Mouse (Mus musculus) lung, postnatal 0 days (tissue): ENCODE measurements around the gene Adcy7. TPM values are rescaled to one million over a fixed set of nuclear protein-coding genes. Genes with fewer than 3 reads are reported as not detected.
A peak's percentile ranks its signal among the peaks of the same experiment; 100 is the strongest.

Experiments used
- ATAC-seq: fragments of 200-750 bp; cut with Nextera tagmentation; 2 replicates; pipeline ENCODE4 v1.8.0; 2017; ENCODE audit warnings: moderate library complexity
- DNase-seq: peaks from one replicate; pipeline ENCODE4 v3.0.0-alpha.2; 2016; ENCODE audit warnings: low spot score
- H3K27ac ChIP-seq: fragments of 300-500 bp; sonication (generic); 2 replicates; pipeline ENCODE4 v1.5.1; 2014; ENCODE audit warnings: antibody characterized with exemption, mild to moderate bottlenecking, low read length, mixed read lengths
- H3K27me3 ChIP-seq: fragments of 300-500 bp; sonication (generic); replicated peaks from 2 replicates; pipeline ENCODE4 v1.6.1; 2014; ENCODE audit warnings: low read length, mixed read lengths; ENCODE audit not compliant: insufficient read depth
- H3K36me3 ChIP-seq: fragments of 300-500 bp; sonication (generic); 2 replicates; pipeline ENCODE4 v1.6.1; 2014; ENCODE audit warnings: low read length, mixed read lengths; ENCODE audit not compliant: insufficient read depth
- H3K4me1 ChIP-seq: fragments of 300-500 bp; sonication (generic); 2 replicates; pipeline ENCODE4 v1.6.1; 2014; ENCODE audit warnings: antibody characterized with exemption, low read depth, low read length, mixed read lengths; ENCODE audit not compliant: insufficient read depth
- H3K4me2 ChIP-seq: fragments of 300-500 bp; sonication (generic); replicated peaks from 2 replicates; pipeline ENCODE4 v1.6.1; 2014; ENCODE audit warnings: low read depth, mild to moderate bottlenecking, low read length, moderate library complexity, mixed read lengths
- H3K4me3 ChIP-seq: fragments of 300-500 bp; sonication (generic); 2 replicates; pipeline ENCODE4 v1.5.1; 2014; ENCODE audit warnings: low read depth, low read length
- H3K9ac ChIP-seq: fragments of 300-500 bp; sonication (generic); replicated peaks from 2 replicates; pipeline ENCODE4 v1.6.1; 2014; ENCODE audit warnings: low read depth, mild to moderate bottlenecking
- H3K9me3 ChIP-seq: fragments of 300-500 bp; sonication (generic); 2 replicates; pipeline ENCODE4 v1.6.1; 2016; ENCODE audit warnings: low read length, mixed read lengths
- CTCF ChIP-seq: IDR thresholded peaks from 2 replicates; pipeline ENCODE4 v1.5.1; 2016; ENCODE audit warnings: antibody characterized with exemption, mild to moderate bottlenecking
- EP300 ChIP-seq: IDR thresholded peaks from 2 replicates; pipeline ENCODE4 v1.6.1; 2016; ENCODE audit warnings: antibody characterized with exemption, mild to moderate bottlenecking, control low read depth
- WGBS: fragments of 180-500 bp; shearing (Covaris S2); extraction: QIAGEN DNeasy Blood & Tissue Kit; methylation state at CpG from one replicate; pipeline ENCODE4 v1.1.7; 2014; 5-methylcytosine and 5-hydroxymethylcytosine counted together
- polyA plus RNA-seq: library from polyadenylated mRNA; unstranded; fragments of >200 nt; fragmentation: Nextera tagmentation; extraction: Ambion mirVana; gene quantifications from 2 replicates; pipeline ENCODE4 v1.2.1, GENCODE M21; 2015

Gene Adcy7
- polyA plus RNA-seq, 1 experiment from 2014 or later: 16.5 TPM

- Histone ChIP-seq H3K27me3 (no peaks in the 10 kb centered on the region), H3K9ac (no peak overlapping the region), H3K4me2 (no peak overlapping the region), H3K9me3 (no peaks in the 10 kb centered on the region), H3K27ac (no peak overlapping the region), H3K4me1 (peaks cover 11% of the 10 kb centered on the region; the same call in 1 of the 2 replicates), H3K4me3 (no peak overlapping the region), H3K36me3 (no peaks in the 10 kb centered on the region)
- ATAC-seq (no peak), DNase-seq (no peak)
- 89% methylated on average over 8 of the region's 8 CpGs for WGBS
- TF ChIP-seq EP300 (no peak), CTCF (no peak)
These were observed 45.9 kb downstream of the Adcy7 start for GRCm38 (mm10) chr8:88318151-88318550.

DNA sequence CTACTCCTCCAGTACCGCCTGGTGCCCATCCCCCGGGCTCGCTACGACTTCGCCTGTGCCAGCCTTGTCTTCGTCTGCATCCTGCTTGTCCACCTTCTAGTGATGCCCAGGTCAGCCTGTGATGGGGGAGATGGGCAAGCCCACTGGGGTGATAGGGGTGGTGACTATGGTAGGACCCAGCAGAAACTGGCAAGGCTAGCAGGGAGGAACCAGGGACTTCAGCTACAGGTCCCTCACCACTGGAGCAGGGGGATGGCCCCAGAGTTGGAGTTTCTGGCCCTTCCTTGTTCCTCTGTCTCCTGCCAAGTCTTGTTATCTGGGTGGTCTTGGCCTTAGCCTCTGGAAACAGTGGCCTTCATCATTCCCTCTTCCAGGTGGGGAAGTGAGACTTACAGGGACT is 47.9 kb downstream of the Adcy7 start:
- no peak overlapping the region for H3K4me2 ChIP-seq
- H3K9ac ChIP-seq: no peak overlapping the region
- no peaks in the 10 kb centered on the region for H3K36me3 ChIP-seq
- no peaks in the 10 kb centered on the region for H3K27me3 ChIP-seq
- H3K4me3 ChIP-seq: no peak overlapping the region
- 94% methylated on average over 6 of the region's 6 CpGs for whole genome bisulfite sequencing
- DNase-seq (no peak), ATAC-seq (no peak)
- peaks cover 15% of the 10 kb centered on the region; the same call in 1 of the 2 replicates for H3K4me1 ChIP-seq
- H3K9me3 ChIP-seq: no peaks in the 10 kb centered on the region
- no peak overlapping the region for H3K27ac ChIP-seq
- TF ChIP-seq CTCF: no peak
- TF ChIP-seq EP300: no peak

DNA sequence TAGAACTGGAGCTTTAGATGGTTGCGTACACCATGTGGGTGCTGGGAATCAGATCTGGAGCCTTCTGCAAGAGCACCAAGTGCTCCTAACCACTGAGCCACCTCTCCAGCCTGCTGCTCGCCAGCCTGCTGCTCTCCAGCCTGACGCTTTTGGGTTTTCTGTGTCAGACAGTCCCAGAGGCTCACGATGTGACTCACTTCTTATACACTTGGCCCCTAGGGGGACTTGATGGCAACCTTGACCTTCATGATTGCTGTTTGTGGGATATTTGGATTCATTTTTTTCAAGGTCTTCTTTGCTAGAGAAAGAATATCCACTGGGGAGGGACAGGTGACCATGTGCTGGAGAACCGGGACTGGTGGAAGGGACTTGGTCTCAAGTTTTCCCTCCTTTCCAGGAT is 49.2 kb downstream of the Adcy7 start:
- 95% methylated on average over 5 of the region's 5 CpGs for WGBS
- Histone ChIP-seq H3K4me1 (peaks cover 14% of the 10 kb centered on the region; the same call in 1 of the 2 replicates), H3K27me3 (no peaks in the 10 kb centered on the region), H3K27ac (no peak overlapping the region), H3K9ac (no peak overlapping the region), H3K4me2 (no peak overlapping the region), H3K9me3 (no peaks in the 10 kb centered on the region), H3K36me3 (no peaks in the 10 kb centered on the region), H3K4me3 (no peak overlapping the region)
- ATAC-seq (no peak), DNase-seq (no peak)
- TF ChIP-seq CTCF (no peak), EP300 (no peak)

DNA sequence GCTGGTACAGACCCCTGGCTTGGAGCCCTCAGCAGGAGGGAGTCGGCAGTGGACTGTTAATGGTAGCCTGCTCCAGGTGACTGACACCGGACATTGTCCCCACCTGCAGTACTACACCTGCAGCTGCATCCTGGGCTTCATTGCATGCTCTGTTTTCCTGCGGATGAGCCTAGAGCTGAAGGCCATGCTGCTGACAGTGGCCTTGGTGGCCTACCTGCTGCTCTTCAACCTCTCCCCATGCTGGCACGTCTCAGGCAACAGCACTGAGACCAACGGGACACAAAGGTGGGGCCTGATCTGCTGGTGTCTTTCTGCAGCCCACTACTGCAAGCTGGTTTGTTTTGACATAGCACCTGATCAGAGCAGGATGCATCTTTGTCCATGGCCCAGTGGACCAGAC is 51.3 kb downstream of the Adcy7 start:
- no peak overlapping the region for H3K4me2 ChIP-seq
- H3K9ac ChIP-seq: no peak overlapping the region
- 89% methylated on average over 5 of the region's 5 CpGs for WGBS
- TF ChIP-seq CTCF: no peak
- TF ChIP-seq EP300: no peak
- no peak for ATAC-seq
- no peak for DNase-seq
- H3K27me3 ChIP-seq: no peaks in the 10 kb centered on the region
- no peaks in the 10 kb centered on the region for H3K9me3 ChIP-seq
- H3K4me1 ChIP-seq: peaks cover 7% of the 10 kb centered on the region; the same call in 1 of the 2 replicates
- H3K27ac ChIP-seq: no peak overlapping the region
- H3K4me3 ChIP-seq: no peak overlapping the region
- H3K36me3 ChIP-seq: peaks cover 14% of the 10 kb centered on the region

DNA sequence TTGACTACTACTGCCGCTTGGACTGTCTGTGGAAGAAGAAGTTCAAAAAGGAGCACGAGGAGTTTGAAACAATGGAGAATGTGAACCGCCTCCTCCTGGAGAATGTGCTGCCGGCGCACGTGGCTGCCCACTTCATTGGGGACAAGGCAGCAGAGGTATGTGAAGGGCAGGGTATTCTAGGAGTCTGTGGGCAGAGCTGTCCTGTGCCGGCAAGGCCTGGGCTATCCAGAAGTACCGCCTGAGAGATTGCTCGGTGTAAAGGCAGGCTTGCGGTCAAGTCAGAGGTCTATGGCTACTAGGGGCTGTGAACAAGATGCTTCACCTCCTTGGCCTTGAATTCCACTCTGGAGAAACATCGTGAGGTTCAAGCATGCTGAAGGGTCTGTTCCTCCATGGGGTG is 52.6 kb downstream of the Adcy7 start:
- Histone ChIP-seq H3K9ac (no peak overlapping the region), H3K27me3 (no peaks in the 10 kb centered on the region), H3K36me3 (peaks cover 21% of the 10 kb centered on the region), H3K9me3 (no peaks in the 10 kb centered on the region), H3K4me3 (no peak overlapping the region), H3K27ac (no peak overlapping the region), H3K4me2 (no peak overlapping the region), H3K4me1 (peaks cover 7% of the 10 kb centered on the region; the same call in 1 of the 2 replicates)
- ATAC-seq: peak; percentile 68
- peak; percentile 41 for DNase-seq
- 49% methylated on average over 11 of the region's 11 CpGs for WGBS
- TF ChIP-seq CTCF: no peak
- no peak for TF ChIP-seq EP300

DNA sequence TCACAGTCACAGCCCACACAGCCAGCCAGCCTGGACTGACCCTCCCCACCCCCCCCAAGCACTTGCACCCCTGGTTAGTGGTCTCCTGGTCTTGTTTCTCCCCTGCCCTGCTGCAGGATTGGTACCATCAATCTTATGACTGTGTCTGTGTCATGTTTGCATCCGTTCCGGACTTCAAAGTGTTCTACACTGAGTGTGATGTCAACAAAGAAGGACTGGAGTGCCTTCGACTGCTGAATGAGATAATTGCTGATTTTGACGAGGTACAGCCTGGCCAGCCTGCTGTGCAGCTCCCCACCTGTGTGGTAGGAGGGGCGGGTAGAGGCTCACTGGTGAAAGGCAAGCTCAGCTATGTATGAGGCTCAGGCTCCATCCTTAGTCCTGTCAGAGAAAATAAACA is 53.0 kb downstream of the Adcy7 start:
- peak; percentile 52 for ATAC-seq
- H3K4me1 ChIP-seq: peaks cover 7% of the 10 kb centered on the region; the same call in 1 of the 2 replicates
- DNase-seq: peak; percentile 18
- H3K9me3 ChIP-seq: no peaks in the 10 kb centered on the region
- H3K4me3 ChIP-seq: no peak overlapping the region
- H3K27ac ChIP-seq: no peak overlapping the region
- TF ChIP-seq CTCF (no peak), EP300 (no peak)
- no peak overlapping the region for H3K9ac ChIP-seq
- WGBS: 13% methylated on average over 5 of the region's 5 CpGs
- no peaks in the 10 kb centered on the region for H3K27me3 ChIP-seq
- peaks cover 21% of the 10 kb centered on the region for H3K36me3 ChIP-seq
- H3K4me2 ChIP-seq: no peak overlapping the region

- no peaks in the 10 kb centered on the region for H3K9me3 ChIP-seq
- DNase-seq (no peak), ATAC-seq (no peak)
- no peak overlapping the region for H3K4me2 ChIP-seq
- no peak overlapping the region for H3K9ac ChIP-seq
- peaks cover 21% of the 10 kb centered on the region for H3K36me3 ChIP-seq
- no peaks in the 10 kb centered on the region for H3K27me3 ChIP-seq
- no peak overlapping the region for H3K4me3 ChIP-seq
- no peak overlapping the region for H3K27ac ChIP-seq
- WGBS: 60% methylated on average over 5 of the region's 5 CpGs
- TF ChIP-seq CTCF (no peak), EP300 (no peak)
- peaks cover 7% of the 10 kb centered on the region; the same call in 1 of the 2 replicates for H3K4me1 ChIP-seq
These were observed 53.6 kb downstream of the Adcy7 start for GRCm38 (mm10) chr8:88325795-88326194.
